Mouse (Mus musculus): ENCODE results near the gene Trp53. TPM values are rescaled to one million over a fixed set of nuclear protein-coding genes. Genes with fewer than 3 reads are reported as not detected.
"Not testable (repeated sequence)": the region's sequence is repeated elsewhere in the genome, so short reads cannot be mapped to it uniquely, and the experiment has no call there.

The Trp53 gene
- 78.8 and 104 TPM in 2 replicates for total RNA-seq (2017)

- ATAC-seq (replicated peaks; ENCODE audit: low read depth, poor library complexity, severe bottlenecking), result peak; percentile 55
Measured at GRCm38 (mm10) chr11:69580091-69580514, at the start of gene Trp53, which contains the start of gene Wrap53. Gene Trp53, plus strand, starts transcription at chr11:69580359. Gene Wrap53, minus strand, starts transcription at chr11:69580255.

DNA sequence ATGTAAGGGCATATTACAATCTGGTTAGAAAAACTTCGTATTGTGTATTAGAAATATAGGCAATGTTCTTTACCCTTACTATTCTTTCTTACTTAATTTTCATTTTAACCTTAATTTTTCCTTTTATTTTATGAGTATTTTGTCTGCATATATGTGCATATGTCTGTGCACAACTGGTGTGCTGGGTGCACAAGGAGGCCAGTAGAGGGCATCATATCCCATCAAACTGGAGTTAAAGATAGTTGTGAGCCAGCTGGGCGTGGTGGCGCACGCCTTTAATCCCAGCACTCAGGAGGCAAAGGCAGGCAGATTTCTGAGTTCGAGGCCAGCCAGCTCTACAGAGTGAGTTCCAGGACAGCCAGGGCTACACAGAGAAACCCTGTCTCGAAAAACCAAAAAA, 49.4 kb upstream of the Trp53 start:
- not testable (repeated sequence) for ATAC-seq (replicated peaks; ENCODE audit: low read depth, poor library complexity, severe bottlenecking)

- no peak for ATAC-seq (replicated peaks; ENCODE audit: low read depth, poor library complexity, severe bottlenecking)
Measured at GRCm38 (mm10) chr11:69532480-69533150, 47.5 kb upstream of the Trp53 start.

GRCm38 (mm10) chr11:69534990-69535389, 45.2 kb upstream of the Trp53 start:
- no peak for ATAC-seq (replicated peaks; ENCODE audit: low read depth, poor library complexity, severe bottlenecking)

DNA sequence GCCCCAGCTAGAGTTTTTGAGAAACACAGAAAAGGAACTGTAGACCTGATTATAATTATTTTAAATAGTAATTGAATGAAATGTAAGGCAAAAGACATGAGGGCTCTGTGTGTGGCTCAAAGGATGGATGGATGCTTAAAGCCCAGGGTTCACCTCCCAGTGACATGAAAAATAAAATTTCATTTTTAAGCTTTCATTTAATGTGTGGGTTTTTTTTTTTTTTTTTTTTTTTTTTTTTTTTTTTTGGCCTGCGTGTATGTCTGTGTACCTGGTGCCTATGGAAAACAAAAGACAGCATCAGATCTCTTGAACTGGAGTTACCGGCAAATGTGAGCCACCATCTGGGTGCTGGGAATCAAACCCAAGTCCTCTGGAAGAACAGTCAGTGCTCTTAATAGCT, 39.5 kb upstream of the Trp53 start:
- ATAC-seq (replicated peaks; ENCODE audit: low read depth, poor library complexity, severe bottlenecking), result no peak

GRCm38 (mm10) chr11:69541741-69542140, 38.4 kb upstream of the Trp53 start:
- ATAC-seq (replicated peaks; ENCODE audit: low read depth, poor library complexity, severe bottlenecking), result not testable (repeated sequence)

- ATAC-seq (replicated peaks; ENCODE audit: low read depth, poor library complexity, severe bottlenecking), result no peak
Measured at GRCm38 (mm10) chr11:69543598-69543997, 36.6 kb upstream of the Trp53 start.

GRCm38 (mm10) chr11:69545957-69546356, 34.2 kb upstream of the Trp53 start:
- ATAC-seq (replicated peaks; ENCODE audit: low read depth, poor library complexity, severe bottlenecking), result peak; percentile 17; the same call in 1 of the 2 replicates

GRCm38 (mm10) chr11:69546423-69547053, 33.6 kb upstream of the Trp53 start:
- peak; percentile 55 for ATAC-seq (replicated peaks; ENCODE audit: low read depth, poor library complexity, severe bottlenecking)

GRCm38 (mm10) chr11:69547071-69547470, 33.1 kb upstream of the Trp53 start:
- ATAC-seq (replicated peaks; ENCODE audit: low read depth, poor library complexity, severe bottlenecking), result no peak

- ATAC-seq (replicated peaks; ENCODE audit: low read depth, poor library complexity, severe bottlenecking), result no peak
Measured at GRCm38 (mm10) chr11:69549060-69549656, 31.0 kb upstream of the Trp53 start, which contains the start of gene Dnah2. Gene Dnah2, minus strand, starts transcription at chr11:69549110.

DNA sequence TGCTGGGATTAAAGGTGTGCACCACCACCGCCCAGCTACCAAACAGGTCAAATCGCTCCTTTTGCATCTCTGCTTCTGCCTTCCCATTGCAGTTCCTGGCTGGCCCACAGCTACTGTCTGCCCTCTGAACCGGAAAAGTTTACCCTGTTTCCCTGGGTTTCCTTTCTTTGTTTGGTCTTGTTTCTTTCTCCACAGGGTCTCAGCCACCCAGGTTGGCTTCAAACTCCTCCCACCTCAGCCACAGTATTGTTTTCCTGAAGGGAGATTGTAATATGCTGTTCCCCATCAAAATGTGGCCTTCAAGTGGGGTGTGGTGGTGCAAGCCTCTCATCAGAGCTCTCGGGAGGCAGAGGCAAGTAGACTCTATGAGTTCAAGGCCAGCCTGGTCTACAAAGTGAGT, 28.8 kb upstream of the Trp53 start:
- no peak for ATAC-seq (replicated peaks; ENCODE audit: low read depth, poor library complexity, severe bottlenecking)

- ATAC-seq (replicated peaks; ENCODE audit: low read depth, poor library complexity, severe bottlenecking), result no peak
Measured at GRCm38 (mm10) chr11:69552622-69553340, 27.4 kb upstream of the Trp53 start.

DNA sequence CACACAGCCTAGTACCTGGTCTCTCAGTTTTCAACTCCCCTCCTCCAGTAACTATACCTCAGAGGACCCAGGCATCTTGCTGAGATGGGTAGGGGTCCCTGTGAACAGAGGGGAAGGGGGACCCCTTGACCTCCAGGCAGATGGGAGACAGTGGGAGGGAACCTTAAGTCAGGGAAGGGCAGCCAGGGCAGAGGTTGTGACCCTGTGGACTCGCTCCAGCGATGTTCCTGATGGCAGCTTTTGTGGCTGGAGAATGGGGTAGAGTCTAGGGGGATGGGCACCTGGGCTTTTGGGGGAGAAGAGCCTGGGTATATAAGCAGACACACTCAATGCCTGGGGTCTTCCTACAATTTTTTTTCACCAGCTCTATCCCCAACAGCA, 26.8 kb upstream of the Trp53 start:
- ATAC-seq (replicated peaks; ENCODE audit: low read depth, poor library complexity, severe bottlenecking), result no peak

GRCm38 (mm10) chr11:69554539-69555140, 25.5 kb upstream of the Trp53 start:
- no peak for ATAC-seq (replicated peaks; ENCODE audit: low read depth, poor library complexity, severe bottlenecking)

DNA sequence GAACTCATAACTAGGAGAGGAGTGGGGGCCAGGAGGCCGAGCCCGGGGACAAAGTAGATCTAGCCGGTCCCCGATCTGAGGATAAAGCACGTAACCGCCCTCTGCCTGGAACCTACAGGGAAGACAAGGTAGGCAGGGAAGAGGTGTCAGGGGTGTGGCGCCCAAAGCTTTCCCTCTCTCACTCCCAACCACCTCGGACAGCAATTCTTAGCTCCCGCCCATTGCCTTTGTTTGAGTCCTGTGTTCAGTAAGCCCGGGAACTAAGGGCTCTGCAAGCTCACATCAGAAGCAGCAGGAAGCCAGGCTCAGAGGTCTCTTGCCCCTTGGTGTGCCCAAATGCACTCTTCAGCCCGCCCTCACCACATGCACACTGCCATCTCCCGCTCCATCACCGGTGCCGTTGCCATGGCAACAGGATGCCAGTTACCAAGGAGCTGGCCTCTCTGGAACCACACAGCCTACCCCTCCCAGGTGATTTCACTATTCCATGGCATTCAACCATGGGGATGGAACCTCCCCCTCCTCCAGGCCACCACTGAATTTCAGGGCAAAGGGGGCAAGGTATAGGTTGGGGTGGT, 22.7 kb upstream of the Trp53 start:
- no peak for ATAC-seq (replicated peaks; ENCODE audit: low read depth, poor library complexity, severe bottlenecking)

DNA sequence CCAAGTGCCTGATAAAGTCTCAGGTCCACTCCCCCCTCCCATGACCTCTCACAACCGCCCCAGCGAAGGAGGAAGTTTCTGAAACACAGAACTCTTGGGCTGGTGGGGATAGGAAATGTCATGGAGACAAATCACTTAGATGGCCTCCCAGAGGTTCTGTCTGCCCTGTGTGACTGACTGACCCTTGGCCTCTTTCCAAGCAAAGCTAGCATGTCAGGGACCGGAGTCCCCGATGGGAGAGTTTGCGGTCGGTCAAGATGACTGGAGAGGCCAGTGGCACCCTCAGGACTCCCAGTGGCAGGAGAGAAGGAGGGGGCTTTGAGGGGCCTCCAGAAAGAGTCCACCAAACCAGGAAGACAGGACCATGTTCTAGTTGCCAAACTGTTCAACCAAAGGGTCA, 21.4 kb upstream of the Trp53 start:
- peak; percentile 48 for ATAC-seq (replicated peaks; ENCODE audit: low read depth, poor library complexity, severe bottlenecking)

DNA sequence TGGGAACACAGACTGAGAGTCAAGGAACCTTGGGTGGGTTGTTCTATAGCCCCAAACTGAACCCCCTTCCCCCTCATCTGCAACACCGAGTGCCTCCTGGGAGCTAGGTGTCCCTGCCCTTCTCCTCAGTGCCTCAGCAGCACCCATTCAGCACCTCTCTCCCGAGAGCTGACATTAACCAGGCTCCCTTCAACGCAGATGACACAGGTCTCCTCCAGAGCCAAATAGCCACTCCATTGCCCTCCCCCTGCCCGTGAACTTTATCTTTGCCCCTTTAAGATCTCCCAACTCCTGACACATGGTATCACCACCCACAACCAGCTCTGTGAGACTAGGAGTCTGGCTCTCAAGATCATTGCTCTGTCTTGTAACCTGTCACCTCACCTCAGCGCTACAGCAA, 21.0 kb upstream of the Trp53 start:
- no peak for ATAC-seq (replicated peaks; ENCODE audit: low read depth, poor library complexity, severe bottlenecking)

- ATAC-seq (replicated peaks; ENCODE audit: low read depth, poor library complexity, severe bottlenecking), result 0 out of 2 replicates have a peak, but pooled peaks have one; percentile 10
Measured at GRCm38 (mm10) chr11:69559851-69560765, 20.1 kb upstream of the Trp53 start, which contains the start of gene Efnb3. Gene Efnb3, minus strand, starts transcription at chr11:69560205.
